Mouse (Mus musculus): ENCODE measurements around the gene 1700009N14Rik.

The 1700009N14Rik gene

GRCm38 (mm10) chr4:39450069-39450468 is at the start of gene 1700009N14Rik:
Gene 1700009N14Rik (plus strand): TSS chr4:39450295.
- no peak for DNase-seq

- no peak for DNase-seq
Observed at GRCm38 (mm10) chr4:39437870-39438367, 12.2 kb upstream of the 1700009N14Rik start.

- DNase-seq: no peak
Observed at GRCm38 (mm10) chr4:39474291-39474690, 24.2 kb downstream of the 1700009N14Rik start.

GRCm38 (mm10) chr4:39486393-39486792 is 36.3 kb downstream of the 1700009N14Rik start:
- no peak for DNase-seq

DNA sequence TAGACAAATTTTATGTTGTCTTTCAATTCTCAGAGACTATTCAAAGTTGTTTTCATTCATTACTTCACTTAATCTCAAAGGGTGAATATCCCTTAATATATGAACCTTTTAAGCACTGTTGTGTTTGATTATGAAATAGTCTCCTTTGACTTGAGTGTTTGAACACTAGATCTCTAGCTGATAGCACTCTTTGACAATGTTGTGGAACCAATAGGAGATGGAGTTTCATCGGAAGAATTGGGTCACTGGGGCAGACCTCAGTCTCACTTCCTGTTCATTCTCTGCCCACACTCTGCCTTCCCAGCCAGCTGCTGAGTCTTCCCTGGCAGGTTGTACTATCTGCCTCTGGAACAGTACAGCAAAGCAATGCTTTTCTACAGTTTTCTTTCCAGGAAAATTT is 43.5 kb downstream of the 1700009N14Rik start:
- DNase-seq: no peak

DNA sequence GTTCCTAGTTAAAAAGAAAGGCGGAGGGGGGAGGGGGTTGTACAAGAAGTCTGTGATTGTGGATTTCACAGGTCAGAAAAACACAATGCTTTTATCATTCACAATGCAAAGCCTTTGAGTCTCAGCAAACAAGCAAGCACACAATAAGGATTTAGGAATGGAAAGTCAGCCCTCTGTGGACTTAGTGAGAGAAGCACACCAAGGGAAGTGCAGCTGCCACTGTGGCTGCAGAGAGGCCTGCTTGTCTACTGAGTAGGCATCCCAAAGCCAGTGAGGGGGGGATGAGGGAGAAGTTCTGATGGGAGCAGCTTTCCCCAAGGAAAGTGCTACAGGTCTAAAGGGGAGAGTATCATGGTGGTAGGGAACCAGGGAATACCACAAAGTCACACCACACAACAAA is 45.8 kb downstream of the 1700009N14Rik start:
- no peak for DNase-seq

All from cerebellum, postnatal 36 days (tissue).